Mouse (Mus musculus) embryonic facial prominence, embryonic 10.5 days (tissue): ENCODE data around the gene Lama4. TPM values are rescaled to one million over a fixed set of nuclear protein-coding genes. Genes with fewer than 3 reads are reported as not detected.

Experiments
- DNase-seq: peaks from one replicate; pipeline ENCODE4 v3.0.0-alpha.2; 2017; ENCODE audit warnings: low spot score
- H3K27ac ChIP-seq: fragments of 300-500 bp; sonication (generic); replicated peaks from 2 replicates; pipeline ENCODE4 v1.5.1; 2016; ENCODE audit warnings: mild to moderate bottlenecking
- H3K27me3 ChIP-seq: fragments of 300-500 bp; sonication (generic); replicated peaks from 2 replicates; pipeline ENCODE4 v1.6.1; 2016; ENCODE audit warnings: low read depth, mild to moderate bottlenecking; ENCODE audit not compliant: poor library complexity, severe bottlenecking
- H3K36me3 ChIP-seq: fragments of 300-500 bp; sonication (generic); replicated peaks from 2 replicates; pipeline ENCODE4 v1.6.1; 2016; ENCODE audit warnings: mild to moderate bottlenecking, moderate library complexity
- H3K4me1 ChIP-seq: fragments of 300-500 bp; sonication (generic); 2 replicates; pipeline ENCODE4 v1.6.1; 2016
- H3K4me3 ChIP-seq: fragments of 300-500 bp; sonication (generic); 2 replicates; pipeline ENCODE4 v1.5.1; 2016; ENCODE audit warnings: mild to moderate bottlenecking, moderate library complexity
- H3K9me3 ChIP-seq: fragments of 300-500 bp; sonication (generic); 2 replicates; pipeline ENCODE4 v1.6.1; 2016; ENCODE audit warnings: mild to moderate bottlenecking
- WGBS: fragments of 180-500 bp; shearing (Covaris S2); methylation state at CpG from one replicate; pipeline ENCODE4 v1.1.7; 2016; 5-methylcytosine and 5-hydroxymethylcytosine counted together
- polyA plus RNA-seq: library from polyadenylated mRNA; unstranded; fragments of >200 nt; fragmentation: Nextera tagmentation; extraction: Ambion mirVana; gene quantifications from 2 replicates; pipeline ENCODE4 v1.2.1, GENCODE M21; 2016

Gene Lama4
- polyA plus RNA-seq, 1 experiment from 2014 or later, result 25.3 TPM

DNA sequence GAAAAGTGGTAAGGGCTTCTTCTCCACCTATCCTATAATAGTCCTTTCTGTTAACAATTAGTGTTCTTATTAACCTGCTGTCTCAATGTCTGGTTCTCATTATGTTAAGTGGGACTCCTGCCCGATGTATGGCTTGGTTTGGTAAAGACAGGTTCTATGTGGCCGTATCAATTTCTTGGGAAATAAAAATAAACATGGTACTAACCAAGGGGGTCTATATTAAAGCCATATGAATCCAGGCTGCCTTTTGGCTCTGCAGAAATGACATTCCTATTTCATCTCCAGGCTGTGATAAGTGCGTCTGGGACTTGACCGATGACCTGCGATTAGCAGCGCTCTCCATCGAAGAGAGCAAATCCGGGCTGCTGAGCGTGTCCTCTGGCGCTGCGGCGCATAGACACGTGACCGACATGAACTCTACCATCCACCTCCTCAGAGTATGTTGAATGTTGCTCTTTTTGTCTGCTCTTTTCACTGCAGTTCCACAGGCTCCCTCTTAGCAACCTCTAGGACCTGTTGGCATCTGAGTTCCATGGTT is 64.9 kb downstream of the Lama4 start:
- Histone ChIP-seq H3K36me3 (peaks cover 8% of the 10 kb centered on the region), H3K27me3 (peaks cover 12% of the 10 kb centered on the region; the same call in 1 of the 2 replicates), H3K4me1 (peaks cover 40% of the 10 kb centered on the region), H3K4me3 (no peak overlapping the region), H3K9me3 (peaks cover 2% of the 10 kb centered on the region; the same call in 1 of the 2 replicates), H3K27ac (peak overlapping the region; percentile 48; the same call in 1 of the 2 replicates)
- WGBS, result 39% methylated on average over 14 of the region's 14 CpGs
- DNase-seq, result peak; percentile 81

- Histone ChIP-seq H3K36me3 (0 out of 2 replicates have a peak, but pooled peaks cover 3% of the 10 kb centered on the region), H3K4me1 (peaks cover 10% of the 10 kb centered on the region; the same call in 1 of the 2 replicates), H3K4me3 (no peak overlapping the region), H3K9me3 (no peaks in the 10 kb centered on the region), H3K27ac (no peak overlapping the region), H3K27me3 (no peaks in the 10 kb centered on the region)
- no peak for DNase-seq
- 61% methylated on average over 4 of the region's 4 CpGs for WGBS
These were observed 74.2 kb downstream of the Lama4 start for GRCm38 (mm10) chr10:39039564-39039963.

GRCm38 (mm10) chr10:39040026-39040425 is 74.7 kb downstream of the Lama4 start:
- Histone ChIP-seq H3K27me3 (no peaks in the 10 kb centered on the region), H3K4me3 (no peak overlapping the region), H3K4me1 (peaks cover 12% of the 10 kb centered on the region; the same call in 1 of the 2 replicates), H3K36me3 (0 out of 2 replicates have a peak, but pooled peaks cover 3% of the 10 kb centered on the region), H3K9me3 (no peaks in the 10 kb centered on the region), H3K27ac (no peak overlapping the region)
- DNase-seq, result no peak
- WGBS, result 81% methylated on average over 5 of the region's 5 CpGs

DNA sequence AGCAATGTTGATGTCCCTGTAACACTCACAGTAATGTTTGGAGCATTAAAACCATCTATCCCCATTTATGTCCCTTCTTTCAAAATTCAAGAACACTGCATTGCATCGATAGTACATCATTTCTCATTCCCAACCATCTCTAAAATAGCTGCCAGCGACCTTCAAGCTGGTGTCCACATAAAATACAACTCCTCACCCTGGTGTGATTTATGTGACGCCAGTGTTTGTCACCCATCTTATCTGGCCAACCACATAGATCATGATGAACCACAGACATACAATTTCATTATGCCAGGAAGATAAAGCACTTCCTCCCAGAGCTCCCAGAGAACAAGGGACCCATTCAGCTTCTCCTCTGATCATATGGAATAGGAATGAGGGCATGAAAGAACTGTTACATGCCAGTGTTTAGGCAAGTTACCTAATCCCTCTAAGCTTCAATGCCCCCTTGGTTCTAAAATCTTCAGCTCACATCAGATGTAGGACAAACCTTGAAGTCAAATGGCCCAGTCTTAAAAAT is 79.2 kb downstream of the Lama4 start:
- 73% methylated on average over 3 of the region's 3 CpGs for WGBS
- H3K36me3 ChIP-seq, result no peaks in the 10 kb centered on the region; the same call in 1 of the 2 replicates
- H3K4me1 ChIP-seq, result peaks cover 12% of the 10 kb centered on the region; the same call in 1 of the 2 replicates
- no peaks in the 10 kb centered on the region for H3K27me3 ChIP-seq
- DNase-seq, result no peak
- H3K27ac ChIP-seq, result no peak overlapping the region
- H3K9me3 ChIP-seq, result no peaks in the 10 kb centered on the region
- H3K4me3 ChIP-seq, result no peak overlapping the region

GRCm38 (mm10) chr10:39045111-39045510 is 79.8 kb downstream of the Lama4 start:
- Histone ChIP-seq H3K36me3 (no peaks in the 10 kb centered on the region; the same call in 1 of the 2 replicates), H3K4me1 (peaks cover 12% of the 10 kb centered on the region; the same call in 1 of the 2 replicates), H3K27me3 (no peaks in the 10 kb centered on the region), H3K27ac (no peak overlapping the region), H3K4me3 (no peak overlapping the region), H3K9me3 (no peaks in the 10 kb centered on the region)
- DNase-seq, result no peak
- 72% methylated on average over 1 of the region's 1 CpGs for WGBS

DNA sequence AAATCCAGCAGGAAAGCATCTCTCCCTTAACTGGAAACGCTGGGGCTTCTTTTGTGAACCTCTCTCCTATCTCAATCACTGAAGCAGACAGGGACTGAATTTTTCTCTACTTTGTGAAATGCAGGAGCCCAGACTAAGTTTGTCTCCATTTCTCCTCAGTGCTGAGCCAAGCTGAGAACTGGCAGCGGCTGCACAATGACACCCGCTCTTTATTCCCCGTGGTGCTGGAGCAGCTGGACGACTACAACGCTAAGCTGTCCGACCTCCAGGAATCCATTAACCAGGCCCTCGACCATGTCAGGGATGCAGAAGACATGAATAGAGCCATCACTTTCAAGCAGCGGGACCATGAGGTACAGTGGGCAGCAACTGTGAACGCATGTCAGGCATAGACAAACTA is 82.5 kb downstream of the Lama4 start:
- Histone ChIP-seq H3K4me1 (peaks cover 12% of the 10 kb centered on the region; the same call in 1 of the 2 replicates), H3K9me3 (no peaks in the 10 kb centered on the region), H3K36me3 (peaks cover 4% of the 10 kb centered on the region; the same call in 1 of the 2 replicates), H3K27ac (no peak overlapping the region), H3K4me3 (no peak overlapping the region), H3K27me3 (no peaks in the 10 kb centered on the region)
- no peak for DNase-seq
- WGBS, result 78% methylated on average over 10 of the region's 10 CpGs

DNA sequence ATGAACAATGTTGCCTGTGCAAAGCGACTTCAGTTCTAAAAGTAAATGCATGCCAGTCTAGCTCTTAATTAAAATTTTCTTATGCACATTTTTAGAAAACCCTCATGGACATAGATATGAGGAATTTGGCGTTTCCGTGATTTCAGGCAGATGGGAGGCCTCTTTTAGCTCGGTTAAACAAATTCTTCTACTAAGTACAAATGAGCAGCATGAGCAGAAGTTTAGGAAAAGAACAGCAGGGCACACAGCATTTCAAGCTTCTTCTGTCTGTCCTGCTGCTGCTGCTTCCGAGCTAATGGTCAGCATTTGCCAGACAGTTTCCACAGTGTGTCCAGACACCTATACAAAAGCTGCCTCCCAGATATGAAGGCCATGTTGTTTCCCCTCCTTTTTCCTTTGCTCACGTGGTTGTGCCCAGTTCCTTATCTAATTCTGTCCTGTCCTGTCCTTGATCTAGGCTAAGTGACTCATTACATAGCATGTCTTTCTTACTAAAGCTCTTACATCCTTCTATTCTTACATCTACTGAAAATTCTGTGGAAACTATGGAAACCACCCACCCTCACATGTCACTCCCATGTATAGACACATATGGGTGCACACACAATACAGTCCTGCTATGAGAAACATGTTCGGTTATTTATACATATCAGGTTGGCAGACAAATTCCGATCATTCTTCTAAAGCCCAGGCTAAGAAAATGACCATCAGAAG is 84.4 kb downstream of the Lama4 start:
- no peaks in the 10 kb centered on the region for H3K9me3 ChIP-seq
- H3K27ac ChIP-seq, result no peak overlapping the region
- 82% methylated on average over 8 of the region's 8 CpGs for WGBS
- no peak overlapping the region for H3K4me3 ChIP-seq
- no peaks in the 10 kb centered on the region for H3K4me1 ChIP-seq
- DNase-seq, result no peak
- H3K27me3 ChIP-seq, result no peaks in the 10 kb centered on the region
- peaks cover 9% of the 10 kb centered on the region for H3K36me3 ChIP-seq

DNA sequence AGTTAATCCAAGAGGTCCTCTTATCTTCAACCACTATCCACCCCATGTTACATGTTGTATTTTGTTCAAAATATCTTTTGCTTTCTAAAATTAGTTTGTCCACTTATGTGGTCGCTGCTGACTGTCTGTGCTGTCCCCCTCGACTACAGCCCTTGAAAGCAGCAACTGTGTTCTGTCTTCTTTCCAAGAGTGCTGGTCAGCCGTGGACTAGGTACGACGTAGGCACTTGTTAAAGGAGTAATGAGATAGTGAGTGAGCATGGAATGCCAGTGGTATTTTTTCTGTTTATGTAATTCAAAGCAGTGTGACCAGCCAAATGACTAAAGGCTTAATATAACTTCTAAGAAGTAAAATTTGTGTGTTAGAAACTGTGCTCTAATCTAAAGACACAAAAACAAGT is 90.7 kb downstream of the Lama4 start:
- Histone ChIP-seq H3K9me3 (no peaks in the 10 kb centered on the region), H3K36me3 (peaks cover 17% of the 10 kb centered on the region), H3K4me1 (no peaks in the 10 kb centered on the region), H3K27ac (no peak overlapping the region), H3K27me3 (no peaks in the 10 kb centered on the region), H3K4me3 (no peak overlapping the region)
- no peak for DNase-seq
- 90% methylated on average over 5 of the region's 5 CpGs for WGBS

DNA sequence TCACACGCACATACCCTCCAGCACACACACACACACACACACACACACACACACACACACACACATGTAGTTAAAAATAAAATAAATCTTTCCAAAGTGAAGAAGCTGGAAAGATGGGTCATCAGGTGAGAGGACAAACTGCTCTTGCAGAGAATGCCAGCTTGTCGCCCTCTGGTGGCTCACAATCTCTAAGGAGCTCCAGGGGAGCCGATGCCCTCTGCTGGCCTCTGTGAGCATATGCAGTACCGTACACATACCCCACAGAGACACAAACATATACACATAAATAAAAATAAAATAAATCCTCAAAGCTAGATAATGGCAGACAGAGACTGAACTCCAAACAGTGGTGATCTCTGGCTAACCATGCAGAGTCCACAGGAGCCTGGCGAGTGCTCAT is 99.4 kb downstream of the Lama4 start:
- Histone ChIP-seq H3K36me3 (no peaks in the 10 kb centered on the region; the same call in 1 of the 2 replicates), H3K4me3 (no peak overlapping the region), H3K27ac (no peak overlapping the region), H3K9me3 (no peaks in the 10 kb centered on the region), H3K27me3 (no peaks in the 10 kb centered on the region), H3K4me1 (no peaks in the 10 kb centered on the region)
- DNase-seq, result peak; percentile 49
- WGBS, result 89% methylated on average over 5 of the region's 5 CpGs

DNA sequence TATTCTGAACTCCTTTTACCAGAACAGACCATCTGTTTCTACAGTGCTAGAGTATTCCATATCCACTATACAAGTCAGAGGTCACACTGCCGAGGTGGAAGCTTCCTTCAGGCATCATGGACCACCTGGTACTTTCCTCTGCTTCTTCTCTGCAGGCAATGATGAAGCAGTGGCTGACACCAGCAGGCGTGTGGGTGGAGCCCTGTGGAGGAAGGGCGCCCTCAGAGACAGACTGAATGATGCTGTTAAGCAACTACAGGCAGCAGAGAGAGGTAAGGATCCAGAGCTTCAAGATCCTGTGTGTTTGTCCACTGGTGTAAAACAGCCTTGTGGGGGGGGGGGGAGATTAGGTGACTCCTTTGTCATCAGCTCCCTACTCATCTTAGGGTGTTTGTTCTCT is 100.1 kb downstream of the Lama4 start:
- no peak overlapping the region for H3K4me3 ChIP-seq
- DNase-seq, result no peak
- H3K4me1 ChIP-seq, result no peaks in the 10 kb centered on the region
- no peaks in the 10 kb centered on the region for H3K27me3 ChIP-seq
- H3K9me3 ChIP-seq, result no peaks in the 10 kb centered on the region
- WGBS, result 76% methylated on average over 3 of the region's 3 CpGs
- H3K27ac ChIP-seq, result no peak overlapping the region
- no peaks in the 10 kb centered on the region; the same call in 1 of the 2 replicates for H3K36me3 ChIP-seq

GRCm38 (mm10) chr10:39066061-39066460 is 100.7 kb downstream of the Lama4 start:
- Histone ChIP-seq H3K36me3 (no peaks in the 10 kb centered on the region; the same call in 1 of the 2 replicates), H3K27ac (no peak overlapping the region), H3K9me3 (no peaks in the 10 kb centered on the region), H3K27me3 (no peaks in the 10 kb centered on the region), H3K4me3 (no peak overlapping the region), H3K4me1 (no peaks in the 10 kb centered on the region)
- WGBS, result 93% methylated on average over 4 of the region's 4 CpGs
- no peak for DNase-seq

DNA sequence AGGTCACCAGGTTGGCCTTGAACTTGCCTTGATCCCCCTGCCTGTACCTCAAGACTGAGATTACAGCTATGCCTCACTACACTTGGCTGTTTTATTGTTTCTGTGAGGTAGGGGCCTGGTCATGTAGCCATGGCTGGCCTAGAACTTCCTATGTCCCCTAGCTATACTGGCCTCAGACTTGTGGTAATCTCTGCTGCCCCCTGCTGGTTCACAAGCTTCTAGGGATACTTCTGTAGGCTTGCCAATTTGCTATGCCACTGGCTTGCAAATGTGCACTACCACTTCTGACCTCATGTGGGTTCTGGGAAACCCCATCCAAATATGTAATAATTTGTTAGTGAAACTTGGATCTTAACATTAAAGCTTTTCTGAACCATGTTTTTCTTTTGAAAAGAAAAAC is 101.6 kb downstream of the Lama4 start:
- Histone ChIP-seq H3K27me3 (no peaks in the 10 kb centered on the region), H3K9me3 (no peaks in the 10 kb centered on the region), H3K4me1 (no peaks in the 10 kb centered on the region), H3K27ac (no peak overlapping the region), H3K36me3 (no peaks in the 10 kb centered on the region; the same call in 1 of the 2 replicates), H3K4me3 (no peak overlapping the region)
- peak; percentile 77 for DNase-seq

- 86% methylated on average over 4 of the region's 4 CpGs for WGBS
- peaks cover 7% of the 10 kb centered on the region; the same call in 1 of the 2 replicates for H3K36me3 ChIP-seq
- no peaks in the 10 kb centered on the region for H3K9me3 ChIP-seq
- no peak overlapping the region for H3K27ac ChIP-seq
- H3K4me1 ChIP-seq, result no peaks in the 10 kb centered on the region
- no peak for DNase-seq
- H3K27me3 ChIP-seq, result no peaks in the 10 kb centered on the region
- H3K4me3 ChIP-seq, result no peak overlapping the region
These were observed 106.7 kb downstream of the Lama4 start for GRCm38 (mm10) chr10:39072048-39072447.
